ENCODE assay signal across 8 mouse cellular contexts in the genomic region with DNA sequence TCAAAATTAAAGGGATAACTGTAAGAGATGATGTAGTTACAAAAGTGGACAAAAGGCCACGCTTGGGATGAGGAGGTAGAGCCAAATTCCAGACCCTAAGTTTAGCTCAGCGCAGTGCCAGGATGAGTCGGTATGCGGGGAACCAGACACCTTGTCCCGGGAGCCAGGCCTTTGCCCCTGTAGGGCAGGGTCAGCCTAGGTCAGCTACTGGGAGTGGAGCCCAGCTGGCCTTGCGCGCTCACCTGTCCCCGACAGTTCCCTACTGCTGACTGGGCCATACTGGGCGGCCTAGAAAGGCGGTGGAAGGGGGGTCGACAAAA. TPM values are rescaled to one million over a fixed set of nuclear protein-coding genes. Genes with fewer than 3 reads are reported as not detected.
DNase-seq lines count a peak whose midpoint lies in the region; ATAC-seq and TF ChIP-seq lines count a peak whose summit lies in the region.

No protein-coding gene starts in this region.

- no peak for ATAC-seq in lung, embryonic 16.5 days (ENCODE audit: low read depth)

- H3K9ac ChIP-seq in lung, embryonic 16.5 days (ENCODE audit: low read length), result peak overlapping the region; percentile 74

- 10% methylated on average over 11 of the region's 11 CpGs for WGBS in lung, embryonic 16.5 days
- WGBS in limb, embryonic 10.5 days, result 6% methylated on average over 11 of the region's 11 CpGs
- WGBS in olfactory bulb, adult 2 months, result 38% methylated on average over 11 of the region's 11 CpGs

- H3K4me2 ChIP-seq in lung, embryonic 16.5 days (ENCODE audit: low read depth, low read length), result peak overlapping the region; percentile 91

- TF ChIP-seq POLR2A in olfactory bulb, adult 2 months (IDR thresholded peaks at IDR 0.05; ENCODE audit: insufficient read depth, low read depth, low read length), result no peak

- H3K36me3 ChIP-seq in lung, embryonic 16.5 days (ENCODE audit: control insufficient read depth, insufficient read depth, low read length), result no peaks in the 10 kb centered on the region
- no peaks in the 10 kb centered on the region for H3K36me3 ChIP-seq in limb, embryonic 10.5 days

- H3K27me3 ChIP-seq in lung, embryonic 16.5 days (ENCODE audit: control insufficient read depth, insufficient read depth, low read depth, low read length), result no peaks in the 10 kb centered on the region
- H3K27me3 ChIP-seq in limb, embryonic 10.5 days (ENCODE audit: low read depth, poor library complexity, severe bottlenecking), result peaks cover 54% of the 10 kb centered on the region

- no peaks in the 10 kb centered on the region for H3K9me3 ChIP-seq in lung, embryonic 16.5 days (ENCODE audit: control insufficient read depth, low read length)
- no peaks in the 10 kb centered on the region for H3K9me3 ChIP-seq in limb, embryonic 10.5 days (replicated peaks)

- H3K4me1 ChIP-seq in lung, embryonic 16.5 days (replicated peaks; ENCODE audit: control insufficient read depth, insufficient read depth, low read length), result peaks cover 8% of the 10 kb centered on the region
- H3K4me1 ChIP-seq in limb, embryonic 10.5 days, result peaks cover 26% of the 10 kb centered on the region
- peaks cover 9% of the 10 kb centered on the region for H3K4me1 ChIP-seq in olfactory bulb, adult 2 months (ENCODE audit: control insufficient read depth, insufficient read depth, low read length)

- no peak for DNase-seq in lung, postnatal 10 days
- peak; percentile 91 for DNase-seq in gastrocnemius, postnatal 25 days
- no peak for DNase-seq in limb, embryonic 10.5 days (ENCODE audit: low spot score)
- no peak for DNase-seq in spleen, adult 12 weeks (ENCODE audit: low spot score)
- no peak for DNase-seq in cerebellum, adult 9-10 months
- DNase-seq in cerebellum, adult 18-20 months, result no peak

- no peak overlapping the region for H3K27ac ChIP-seq in lung, embryonic 16.5 days (ENCODE audit: low read length)
- H3K27ac ChIP-seq in limb, embryonic 10.5 days, result no peak overlapping the region
- H3K27ac ChIP-seq in olfactory bulb, adult 2 months (ENCODE audit: insufficient read depth, low read depth, low read length), result no peak overlapping the region

- peak overlapping the region; percentile 76 for H3K4me3 ChIP-seq in lung, embryonic 16.5 days (ENCODE audit: low read length)
- peak overlapping the region; percentile 71 for H3K4me3 ChIP-seq in limb, embryonic 10.5 days
- peak overlapping the region; percentile 84 for H3K4me3 ChIP-seq in olfactory bulb, adult 2 months (ENCODE audit: insufficient read depth, low read depth, low read length)

- TF ChIP-seq CTCF in olfactory bulb, adult 2 months (IDR thresholded peaks at IDR 0.05; ENCODE audit: insufficient read depth, low read depth, low read length), result no peak

RNA-seq across cellular contexts. Expression of a gene that starts 10.5 kb away (rescaled TPM):
- 1.7 and 2.6 TPM in 2 replicates for polyA plus RNA-seq in lung, embryonic 16.5 days (2015; fragmentation: Nextera tagmentation; extraction: Ambion mirVana)
- total RNA-seq in gastrocnemius, postnatal 25 days (2021), result 1 to 10 TPM in 1 of 2 experiments, under 1 TPM in 1; 0.67 to 3.2 TPM
- polyA plus RNA-seq in limb, embryonic 10.5 days (2016; fragmentation: Nextera tagmentation; extraction: Ambion mirVana), result 2.9 and 5.1 TPM in 2 replicates
- not detected in 2 replicates for polyA plus RNA-seq in olfactory bulb, adult 2 months (2012; ENCODE audit: insufficient read depth, insufficient read length, low replicate concordance, missing spikeins)

RNA-seq across cellular contexts. Expression of a gene that starts 11.0 kb away (rescaled TPM):
- polyA plus RNA-seq in lung, embryonic 16.5 days (2015; fragmentation: Nextera tagmentation; extraction: Ambion mirVana), result 0.51 and 1.2 TPM in 2 replicates
- total RNA-seq in gastrocnemius, postnatal 25 days (2021), result 10 to 100 TPM; 57.3 to 57.9 TPM
- polyA plus RNA-seq in limb, embryonic 10.5 days (2016; fragmentation: Nextera tagmentation; extraction: Ambion mirVana), result 0.70 TPM in 1 of 2 replicates, not detected in the other
- not detected in 2 replicates for polyA plus RNA-seq in olfactory bulb, adult 2 months (2012; ENCODE audit: insufficient read depth, insufficient read length, low replicate concordance, missing spikeins)

RNA-seq across cellular contexts. Expression of a gene that starts 19.8 kb away (rescaled TPM):
- polyA plus RNA-seq in lung, embryonic 16.5 days (2015; fragmentation: Nextera tagmentation; extraction: Ambion mirVana), result 6.4 and 6.6 TPM in 2 replicates
- total RNA-seq in gastrocnemius, postnatal 25 days (2021), result 10 to 100 TPM; 15.5 to 19.3 TPM
- 4.2 and 6.1 TPM in 2 replicates for polyA plus RNA-seq in limb, embryonic 10.5 days (2016; fragmentation: Nextera tagmentation; extraction: Ambion mirVana)
- polyA plus RNA-seq in olfactory bulb, adult 2 months (2012; ENCODE audit: insufficient read depth, insufficient read length, low replicate concordance, missing spikeins), result not detected in 2 replicates

RNA-seq across cellular contexts. Expression of a gene that starts 34.5 kb away (rescaled TPM):
- 10.6 and 14.9 TPM in 2 replicates for polyA plus RNA-seq in lung, embryonic 16.5 days (2015; fragmentation: Nextera tagmentation; extraction: Ambion mirVana)
- total RNA-seq in gastrocnemius, postnatal 25 days (2021), result 10 to 100 TPM in 1 of 2 experiments, 1 to 10 TPM in 1; 9.0 to 11.1 TPM
- polyA plus RNA-seq in limb, embryonic 10.5 days (2016; fragmentation: Nextera tagmentation; extraction: Ambion mirVana), result 1.0 and 1.4 TPM in 2 replicates
- polyA plus RNA-seq in olfactory bulb, adult 2 months (2012; ENCODE audit: insufficient read depth, insufficient read length, low replicate concordance, missing spikeins), result 204 TPM in 1 of 2 replicates, not detected in the other

RNA-seq across cellular contexts. Expression of a gene that starts 36.8 kb away (rescaled TPM):
- 657 and 669 TPM in 2 replicates for polyA plus RNA-seq in lung, embryonic 16.5 days (2015; fragmentation: Nextera tagmentation; extraction: Ambion mirVana)
- total RNA-seq in gastrocnemius, postnatal 25 days (2021), result 100 to 1,000 TPM; 321 to 324 TPM
- polyA plus RNA-seq in limb, embryonic 10.5 days (2016; fragmentation: Nextera tagmentation; extraction: Ambion mirVana), result 818 and 973 TPM in 2 replicates
- 2,873 TPM in 1 of 2 replicates, not detected in the other for polyA plus RNA-seq in olfactory bulb, adult 2 months (2012; ENCODE audit: insufficient read depth, insufficient read length, low replicate concordance, missing spikeins)
